Mouse (Mus musculus) G1E (cell line): ENCODE results near the gene Opn5.

Source experiments
- CTCF ChIP-seq: IDR thresholded peaks from 2 replicates; pipeline ENCODE4 v1.5.1; 2012; ENCODE audit warnings: low read depth, low read length, inconsistent platforms, mixed read lengths
- GATA1 ChIP-seq: IDR thresholded peaks from 2 replicates; pipeline ENCODE4 v1.6.1; 2012; ENCODE audit warnings: borderline replicate concordance, low read length, inconsistent platforms, mixed read lengths
- GATA2 ChIP-seq: IDR thresholded peaks from 2 replicates; pipeline ENCODE4 v1.6.1; 2012; ENCODE audit warnings: low read depth, low read length, inconsistent platforms, borderline replicate concordance
- POLR2AphosphoS5 ChIP-seq: IDR thresholded peaks from 2 replicates; pipeline ENCODE4 v1.6.1; 2012; ENCODE audit warnings: low read depth, low read length, inconsistent platforms; ENCODE audit not compliant: insufficient replicate concordance
- TAL1 ChIP-seq: conservative IDR thresholded peaks from 2 replicates; pipeline ENCODE4 v1.6.1; 2012; ENCODE audit warnings: low read depth, low read length, inconsistent platforms, mixed read lengths

DNA sequence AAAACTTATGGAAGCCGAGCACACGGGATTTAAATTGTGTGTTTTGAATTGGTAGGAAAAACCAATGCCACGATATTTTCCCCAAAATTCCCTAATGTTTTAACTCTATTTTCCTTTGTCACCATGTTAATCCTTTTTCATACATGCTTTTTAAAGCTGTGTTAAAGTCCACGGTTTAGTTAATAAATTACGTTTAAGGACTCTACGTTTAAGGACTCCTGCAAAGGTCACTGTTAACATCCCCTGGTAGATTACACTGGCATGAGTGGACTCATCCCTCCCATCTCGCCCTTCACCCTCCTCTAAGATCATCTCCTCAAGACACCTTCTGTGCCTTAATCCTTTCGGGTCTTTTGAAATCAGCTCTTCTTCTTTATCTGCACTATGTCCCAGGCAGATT is 37.4 kb downstream of the Opn5 start:
- TF ChIP-seq CTCF (no peak), POLR2AphosphoS5 (no peak), GATA1 (no peak), TAL1 (no peak), GATA2 (no peak)
